Comparison of ENCODE assay signal across 8 mouse cellular contexts in genomic region chr8:45884552-45884951, GRCm38 (mm10). TPM values are rescaled to one million over a fixed set of nuclear protein-coding genes. Genes with fewer than 3 reads are reported as not detected.
A peak's percentile ranks its signal among the peaks of the same experiment; 100 is the strongest.
DNase-seq lines count a peak whose midpoint lies in the region; ATAC-seq and TF ChIP-seq lines count a peak whose summit lies in the region.

No protein-coding gene starts in this region.

- intact Hi-C loops in heart, adult 2 months (cut with DNase I): loop anchor here (2.0 kb wide), 2 partner anchors 38 to 68 kb away; no protein-coding TSS in a partner anchor
- intact Hi-C loops in left cerebral cortex, postnatal 4 days (cut with DNase I): no loop called here

- H3K4me2 ChIP-seq in kidney, embryonic 14.5 days (replicated peaks; ENCODE audit: low read depth, low read length): peak overlapping the region; percentile 74

- H3K9me3 ChIP-seq in kidney, embryonic 14.5 days (ENCODE audit: control insufficient read depth, low read length): no peaks in the 10 kb centered on the region

- 0 out of 2 replicates have a peak, but pooled peaks have one; percentile 64 for TF ChIP-seq EP300 in heart, adult 2 months (IDR thresholded peaks at IDR 0.05; ENCODE audit: insufficient read depth, low read depth, low read length)

- peak overlapping the region; percentile 94 for H3K27ac ChIP-seq in heart, adult 2 months
- no peak overlapping the region for H3K27ac ChIP-seq in kidney, embryonic 14.5 days (ENCODE audit: low read depth, low read length)

- TF ChIP-seq POLR2A in heart, adult 2 months (IDR thresholded peaks at IDR 0.05; ENCODE audit: insufficient read depth, low read depth, low read length): 0 out of 2 replicates have a peak, but pooled peaks have one; percentile 18

- ATAC-seq in kidney, embryonic 14.5 days (ENCODE audit: low FRiP score, low TSS enrichment): no peak; the same call in 1 of the 2 replicates

- no peaks in the 10 kb centered on the region for H3K27me3 ChIP-seq in heart, adult 2 months (ENCODE audit: control insufficient read depth, insufficient read depth, low read length)
- H3K27me3 ChIP-seq in kidney, embryonic 14.5 days (ENCODE audit: control insufficient read depth, insufficient read depth, low read length): no peaks in the 10 kb centered on the region

- no peaks in the 10 kb centered on the region for H3K36me3 ChIP-seq in heart, adult 2 months (ENCODE audit: control insufficient read depth, insufficient read depth, low read length)
- no peaks in the 10 kb centered on the region for H3K36me3 ChIP-seq in kidney, embryonic 14.5 days (ENCODE audit: control insufficient read depth, insufficient read depth, low read length)

- peaks cover 1% of the 10 kb centered on the region for H3K4me1 ChIP-seq in heart, adult 2 months (ENCODE audit: control insufficient read depth, insufficient read depth, low read length)
- H3K4me1 ChIP-seq in kidney, embryonic 14.5 days (ENCODE audit: control insufficient read depth, insufficient read depth, low read length): no peaks in the 10 kb centered on the region

- H3K79me2 ChIP-seq in heart, adult 2 months (replicated peaks; ENCODE audit: control insufficient read depth, insufficient read depth, low read length): no peaks in the 10 kb centered on the region

- H3K4me3 ChIP-seq in heart, adult 2 months: peak overlapping the region; percentile 52
- H3K4me3 ChIP-seq in kidney, embryonic 14.5 days (ENCODE audit: low read length): peak overlapping the region; percentile 40

- DNase-seq in right cerebral cortex, postnatal 25 days: peak; percentile 14
- DNase-seq in right cerebral cortex, postnatal 14 days: no peak
- peak; percentile 50 to 53 for DNase-seq in heart, adult 2 months
- peak; percentile 26 for DNase-seq in lung, postnatal 14 days
- DNase-seq in cerebellum, adult 9-10 months: no peak
- DNase-seq in left cerebral cortex, postnatal 4 days: no peak
- no peak for DNase-seq in urinary bladder, adult 18-20 months (ENCODE audit: low spot score in 2 of 2)

- TF ChIP-seq CTCF in heart, adult 2 months (IDR thresholded peaks at IDR 0.05): peak; percentile 52

- WGBS in heart, adult 2 months: 12% methylated on average over 13 of the region's 13 CpGs
- 7% methylated on average over 13 of the region's 13 CpGs for WGBS in kidney, embryonic 14.5 days

- peak overlapping the region; percentile 30; the same call in 1 of the 2 replicates for H3K9ac ChIP-seq in heart, adult 2 months (ENCODE audit: low read depth, low read length)
- H3K9ac ChIP-seq in kidney, embryonic 14.5 days (ENCODE audit: low read depth, low read length): no peak overlapping the region; the same call in 1 of the 2 replicates

RNA-seq across cellular contexts. Expression of gene Pdlim3, which starts 0.7 kb away (rescaled TPM):
- total RNA-seq in heart, adult 2 months (2021): 10 to 100 TPM; 29.4 to 29.9 TPM
- 52.5 and 71.1 TPM in 2 replicates for polyA plus RNA-seq in heart, adult 2 months (2012; rRNA removed)
- polyA plus RNA-seq in kidney, embryonic 14.5 days (2014; fragmentation: Nextera tagmentation; extraction: Ambion mirVana): 4.3 and 5.6 TPM in 2 replicates
- 1 to 10 TPM in 1 of 2 experiments, under 1 TPM in 1; 0.26 to 1.0 TPM for total RNA-seq in left cerebral cortex, postnatal 4 days (2021)

RNA-seq across cellular contexts. Expression of gene Ccdc110, which starts 49.9 kb away (rescaled TPM):
- not detected for total RNA-seq in heart, adult 2 months (2021)
- not detected in 2 replicates for polyA plus RNA-seq in heart, adult 2 months (2012; rRNA removed)
- not detected in 2 replicates for polyA plus RNA-seq in kidney, embryonic 14.5 days (2014; fragmentation: Nextera tagmentation; extraction: Ambion mirVana)
- total RNA-seq in left cerebral cortex, postnatal 4 days (2021): 1 to 10 TPM; 1.1 to 1.2 TPM

Comparison
In these comparisons a context has a peak if more than half of its experiments do, and no peak if none do; other contexts are left out.
1. DNase-seq: peak in right cerebral cortex, postnatal 25 days (single experiment), heart, adult 2 months (2 of 2) and lung, postnatal 14 days (single experiment); none in right cerebral cortex, postnatal 14 days (single experiment), cerebellum, adult 9-10 months (single experiment), left cerebral cortex, postnatal 4 days (single experiment) and urinary bladder, adult 18-20 months (0 of 2).
2. RNA of gene Pdlim3, which starts 0.7 kb away (total RNA-seq): 29.4 to 29.9 TPM in heart, adult 2 months; 0.26 to 1.0 TPM in left cerebral cortex, postnatal 4 days; every median in the first group is over 10 times any median in the second.